Mouse (Mus musculus): ENCODE results near the gene Trpm7. TPM values are rescaled to one million over a fixed set of nuclear protein-coding genes. Genes with fewer than 3 reads are reported as not detected.

Gene Trpm7
- total and polyA plus RNA-seq, 3 experiments: 11.2 to 143 (median 107) TPM

DNA sequence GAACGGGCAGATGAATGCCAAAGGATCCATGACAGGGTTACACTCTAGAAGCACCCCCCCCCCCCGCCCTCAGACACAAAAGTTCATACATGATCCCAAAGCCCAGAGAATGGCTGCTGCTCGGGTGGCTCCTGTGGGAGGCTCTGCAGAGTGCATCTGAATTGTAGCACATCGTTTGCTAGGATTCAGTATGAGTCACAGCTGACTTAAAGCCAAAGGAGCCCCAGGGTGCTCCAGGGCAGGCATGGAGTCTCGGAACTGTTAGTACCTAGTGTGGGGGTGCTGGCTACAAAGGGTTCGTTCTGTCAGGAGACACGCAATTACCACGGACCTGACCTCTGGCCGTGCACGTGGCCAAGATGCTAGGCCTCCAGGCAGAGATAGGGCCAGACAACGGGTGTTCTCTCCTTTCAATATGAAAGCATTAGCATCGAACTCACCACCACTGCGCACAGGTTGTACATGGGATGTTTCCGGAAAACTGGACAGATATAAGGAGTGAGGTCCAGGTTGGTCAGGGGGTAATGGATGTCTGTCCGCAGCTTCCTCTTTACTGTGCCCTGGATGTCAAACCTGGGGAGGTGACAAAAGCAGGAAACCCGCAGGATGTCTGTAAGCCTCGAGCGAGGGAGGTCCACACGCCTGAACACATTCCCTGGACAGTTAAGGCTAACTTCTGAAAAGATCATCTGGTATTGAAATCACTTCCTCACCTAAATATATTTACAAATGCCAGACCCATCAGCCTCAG, 106.4 kb downstream of the Trpm7 start:
- ATAC-seq (ENCODE audit: extremely low read depth, insufficient number of reproducible peaks, low FRiP score, poor library complexity, severe bottlenecking): no peak
- no peak overlapping the region for H3K4me3 ChIP-seq (ENCODE audit: low read depth, low read length)
- peaks cover 20% of the 10 kb centered on the region for H3K27me3 ChIP-seq (ENCODE audit: insufficient read depth, low read length)
- peaks cover 4% of the 10 kb centered on the region for H3K36me3 ChIP-seq (replicated peaks)
- no peak for TF ChIP-seq GATA2 (IDR thresholded peaks at IDR 0.05; ENCODE audit: borderline replicate concordance, low read depth, low read length)
- TF ChIP-seq GATA1 (IDR thresholded peaks at IDR 0.05; ENCODE audit: borderline replicate concordance, low read length): no peak
- no peak for TF ChIP-seq POLR2AphosphoS5 (IDR thresholded peaks at IDR 0.05; ENCODE audit: insufficient replicate concordance, low read depth, low read length)
- TF ChIP-seq TAL1 (conservative IDR thresholded peaks at IDR 0.05; ENCODE audit: low read depth, low read length): no peak
- TF ChIP-seq CTCF (IDR thresholded peaks at IDR 0.05; ENCODE audit: low read depth, low read length): no peak
- no peaks in the 10 kb centered on the region for H3K9me3 ChIP-seq (replicated peaks)
- DNase-seq (ENCODE audit: low spot score): no peak
- H3K4me1 ChIP-seq (ENCODE audit: insufficient read depth, low read depth, low read length): 0 out of 2 replicates have a peak, but pooled peaks cover 8% of the 10 kb centered on the region

GRCm38 (mm10) chr2:126768194-126768593, 107.8 kb downstream of the Trpm7 start:
- Histone ChIP-seq H3K9me3 (replicated peaks) (no peaks in the 10 kb centered on the region), H3K4me3 (ENCODE audit: low read depth, low read length) (no peak overlapping the region), H3K36me3 (replicated peaks) (peaks cover 14% of the 10 kb centered on the region), H3K27me3 (ENCODE audit: insufficient read depth, low read length) (peaks cover 15% of the 10 kb centered on the region), H3K4me1 (ENCODE audit: insufficient read depth, low read depth, low read length) (0 out of 2 replicates have a peak, but pooled peaks cover 8% of the 10 kb centered on the region)
- DNase-seq (ENCODE audit: low spot score) (no peak), ATAC-seq (ENCODE audit: extremely low read depth, insufficient number of reproducible peaks, low FRiP score, poor library complexity, severe bottlenecking) (no peak)
- TF ChIP-seq TAL1 (conservative IDR thresholded peaks at IDR 0.05; ENCODE audit: low read depth, low read length) (no peak), POLR2AphosphoS5 (IDR thresholded peaks at IDR 0.05; ENCODE audit: insufficient replicate concordance, low read depth, low read length) (no peak), GATA2 (IDR thresholded peaks at IDR 0.05; ENCODE audit: borderline replicate concordance, low read depth, low read length) (no peak), GATA1 (IDR thresholded peaks at IDR 0.05; ENCODE audit: borderline replicate concordance, low read length) (no peak)

DNA sequence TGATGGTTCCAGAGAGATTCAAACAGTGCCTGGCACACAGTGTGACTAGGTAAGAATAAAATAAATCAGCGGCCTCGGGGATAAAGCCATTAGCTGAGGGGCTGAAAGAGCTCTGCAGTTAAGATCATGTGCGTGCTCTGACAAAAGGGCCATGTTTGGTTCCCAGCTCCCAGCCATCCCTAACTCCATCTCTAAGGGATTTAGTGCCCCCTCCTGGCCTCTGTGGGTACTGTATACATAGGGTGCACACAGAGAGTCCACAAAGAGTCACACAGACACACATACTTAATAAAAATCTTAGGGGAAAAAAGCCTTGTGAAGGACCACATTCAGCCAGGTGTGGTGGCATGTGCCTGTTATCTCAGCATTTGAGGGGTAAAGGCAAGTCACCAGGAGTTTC, 108.4 kb downstream of the Trpm7 start:
- TF ChIP-seq POLR2AphosphoS5 (IDR thresholded peaks at IDR 0.05; ENCODE audit: insufficient replicate concordance, low read depth, low read length): no peak
- TF ChIP-seq CTCF (IDR thresholded peaks at IDR 0.05; ENCODE audit: low read depth, low read length): no peak
- no peak for TF ChIP-seq TAL1 (conservative IDR thresholded peaks at IDR 0.05; ENCODE audit: low read depth, low read length)
- no peak for TF ChIP-seq GATA2 (IDR thresholded peaks at IDR 0.05; ENCODE audit: borderline replicate concordance, low read depth, low read length)
- TF ChIP-seq GATA1 (IDR thresholded peaks at IDR 0.05; ENCODE audit: borderline replicate concordance, low read length): no peak
- 0 out of 2 replicates have a peak, but pooled peaks cover 8% of the 10 kb centered on the region for H3K4me1 ChIP-seq (ENCODE audit: insufficient read depth, low read depth, low read length)
- ATAC-seq (ENCODE audit: extremely low read depth, insufficient number of reproducible peaks, low FRiP score, poor library complexity, severe bottlenecking) (no peak), DNase-seq (ENCODE audit: low spot score) (no peak)
- peaks cover 17% of the 10 kb centered on the region for H3K36me3 ChIP-seq (replicated peaks)
- no peaks in the 10 kb centered on the region for H3K9me3 ChIP-seq (replicated peaks)
- H3K4me3 ChIP-seq (ENCODE audit: low read depth, low read length): no peak overlapping the region
- H3K27me3 ChIP-seq (ENCODE audit: insufficient read depth, low read length): peaks cover 15% of the 10 kb centered on the region

GRCm38 (mm10) chr2:126765867-126766582, 110.0 kb downstream of the Trpm7 start:
- ATAC-seq (ENCODE audit: extremely low read depth, insufficient number of reproducible peaks, low FRiP score, poor library complexity, severe bottlenecking) (no peak), DNase-seq (ENCODE audit: low spot score) (no peak)
- H3K4me1 ChIP-seq (ENCODE audit: insufficient read depth, low read depth, low read length): 0 out of 2 replicates have a peak, but pooled peaks cover 4% of the 10 kb centered on the region
- H3K36me3 ChIP-seq (replicated peaks): peaks cover 33% of the 10 kb centered on the region
- H3K27me3 ChIP-seq (ENCODE audit: insufficient read depth, low read length): peaks cover 10% of the 10 kb centered on the region
- H3K9me3 ChIP-seq (replicated peaks): no peaks in the 10 kb centered on the region
- TF ChIP-seq GATA2 (IDR thresholded peaks at IDR 0.05; ENCODE audit: borderline replicate concordance, low read depth, low read length) (no peak), CTCF (IDR thresholded peaks at IDR 0.05; ENCODE audit: low read depth, low read length) (no peak), GATA1 (IDR thresholded peaks at IDR 0.05; ENCODE audit: borderline replicate concordance, low read length) (no peak), POLR2AphosphoS5 (IDR thresholded peaks at IDR 0.05; ENCODE audit: insufficient replicate concordance, low read depth, low read length) (no peak)
- no peak overlapping the region for H3K4me3 ChIP-seq (ENCODE audit: low read depth, low read length)

DNA sequence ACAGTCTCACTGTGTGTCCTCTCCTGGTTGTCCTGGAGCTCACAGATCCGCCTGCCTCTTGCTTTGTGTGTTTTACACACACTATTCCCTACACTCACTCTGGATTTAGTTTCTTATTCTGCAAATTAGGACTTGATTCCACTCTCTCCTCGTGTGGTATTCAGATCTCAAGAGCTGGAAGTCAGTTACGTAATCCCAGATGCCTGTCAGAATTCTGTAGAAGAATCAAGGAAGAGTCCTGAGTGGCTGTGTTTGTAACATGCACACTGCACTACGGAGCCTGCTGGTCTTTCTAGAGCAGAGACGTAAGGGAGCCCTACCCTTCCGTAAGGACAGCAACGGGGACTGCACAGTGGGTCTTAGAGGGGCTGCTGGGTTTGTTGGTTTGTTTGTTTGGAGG, 116.7 kb downstream of the Trpm7 start:
- DNase-seq (ENCODE audit: low spot score) (no peak), ATAC-seq (ENCODE audit: extremely low read depth, insufficient number of reproducible peaks, low FRiP score, poor library complexity, severe bottlenecking) (no peak)
- H3K4me1 ChIP-seq (ENCODE audit: insufficient read depth, low read depth, low read length): no peaks in the 10 kb centered on the region
- H3K4me3 ChIP-seq (ENCODE audit: low read depth, low read length): no peak overlapping the region
- no peaks in the 10 kb centered on the region for H3K27me3 ChIP-seq (ENCODE audit: insufficient read depth, low read length)
- H3K9me3 ChIP-seq (replicated peaks): no peaks in the 10 kb centered on the region
- peaks cover 92% of the 10 kb centered on the region for H3K36me3 ChIP-seq (replicated peaks)
- TF ChIP-seq POLR2AphosphoS5 (IDR thresholded peaks at IDR 0.05; ENCODE audit: insufficient replicate concordance, low read depth, low read length) (no peak), CTCF (IDR thresholded peaks at IDR 0.05; ENCODE audit: low read depth, low read length) (no peak), GATA2 (IDR thresholded peaks at IDR 0.05; ENCODE audit: borderline replicate concordance, low read depth, low read length) (no peak), GATA1 (IDR thresholded peaks at IDR 0.05; ENCODE audit: borderline replicate concordance, low read length) (no peak), TAL1 (conservative IDR thresholded peaks at IDR 0.05; ENCODE audit: low read depth, low read length) (no peak)

- no peak for TF ChIP-seq GATA1 (IDR thresholded peaks at IDR 0.05; ENCODE audit: borderline replicate concordance, low read length)
- no peak for TF ChIP-seq GATA2 (IDR thresholded peaks at IDR 0.05; ENCODE audit: borderline replicate concordance, low read depth, low read length)
- TF ChIP-seq TAL1 (conservative IDR thresholded peaks at IDR 0.05; ENCODE audit: low read depth, low read length): no peak
- TF ChIP-seq POLR2AphosphoS5 (IDR thresholded peaks at IDR 0.05; ENCODE audit: insufficient replicate concordance, low read depth, low read length): no peak
- no peak for TF ChIP-seq CTCF (IDR thresholded peaks at IDR 0.05; ENCODE audit: low read depth, low read length)
- ATAC-seq (ENCODE audit: extremely low read depth, insufficient number of reproducible peaks, low FRiP score, poor library complexity, severe bottlenecking) (no peak), DNase-seq (ENCODE audit: low spot score) (no peak)
- Histone ChIP-seq H3K27me3 (ENCODE audit: insufficient read depth, low read length) (no peaks in the 10 kb centered on the region), H3K4me1 (ENCODE audit: insufficient read depth, low read depth, low read length) (no peaks in the 10 kb centered on the region), H3K4me3 (ENCODE audit: low read depth, low read length) (no peak overlapping the region), H3K9me3 (replicated peaks) (no peaks in the 10 kb centered on the region), H3K36me3 (replicated peaks) (peaks cover 93% of the 10 kb centered on the region)
Observed at GRCm38 (mm10) chr2:126755664-126756063, 120.4 kb downstream of the Trpm7 start.

Data from G1E (cell line).